Comparison of ENCODE assay signal across 18 mouse cellular contexts in genomic region chr14:45503934-45504333, GRCm38 (mm10). TPM values are rescaled to one million over a fixed set of nuclear protein-coding genes. Genes with fewer than 3 reads are reported as not detected.
"Had no signal": no experiment of that assay in that cellular context is flagged by ENCODE, and none has a peak within 500 bp of the region (broad histone marks: within the 10 kb centered on the region; RNA-seq: fewer than 3 reads in every experiment).

No protein-coding gene starts in this region.

- DNase-seq: kidney, postnatal 10 days; layer of hippocampus, adult 9-11 months; layer of hippocampus, postnatal 36 days; left cerebral cortex, postnatal 4 days; lung, postnatal 4 days; midbrain, embryonic 14.5 days; right cerebral cortex, postnatal 4 days; spleen, adult 18-20 months; thymus, adult 18-20 months; thymus, postnatal 14 days had no signal

- H3K4me2 ChIP-seq: limb, embryonic 13.5 days; liver, embryonic 12.5 days; lung, embryonic 15.5 days; neural tube, embryonic 12.5 days had no signal

- ATAC-seq: liver, embryonic 12.5 days had no signal

- H3K27ac ChIP-seq: limb, embryonic 13.5 days; liver, embryonic 12.5 days; lung, embryonic 15.5 days; midbrain, embryonic 10.5 days; neural tube, embryonic 12.5 days had no signal

- H3K4me3 ChIP-seq: limb, embryonic 13.5 days; liver, embryonic 12.5 days; lung, embryonic 15.5 days; midbrain, embryonic 10.5 days; neural tube, embryonic 12.5 days had no signal

- H3K9ac ChIP-seq: limb, embryonic 13.5 days; liver, embryonic 12.5 days; lung, embryonic 15.5 days; neural tube, embryonic 12.5 days had no signal

- H3K27me3 ChIP-seq: limb, embryonic 13.5 days; liver, embryonic 12.5 days; lung, embryonic 15.5 days; neural tube, embryonic 12.5 days had no signal

- H3K9me3 ChIP-seq: limb, embryonic 13.5 days; liver, embryonic 12.5 days; lung, embryonic 15.5 days; midbrain, embryonic 10.5 days; neural tube, embryonic 12.5 days had no signal

RNA-seq across cellular contexts. Expression of gene Fermt2, which starts 26.0 kb away (rescaled TPM):
- total RNA-seq: megakaryocyte, adult 5-6 weeks; monocyte, adult 5-6 weeks; neutrophil, adult 5-6 weeks had no signal
